Mouse (Mus musculus) kidney, postnatal 36 days (tissue): ENCODE results near the gene Cyfip1.

Experiments
- DNase-seq, 2 experiments: peaks; one replicate each; pipeline ENCODE4 v3.0.0; 2021 to 2022; ENCODE audit warnings: mixed read lengths in 2 of 2

Gene Cyfip1

DNA sequence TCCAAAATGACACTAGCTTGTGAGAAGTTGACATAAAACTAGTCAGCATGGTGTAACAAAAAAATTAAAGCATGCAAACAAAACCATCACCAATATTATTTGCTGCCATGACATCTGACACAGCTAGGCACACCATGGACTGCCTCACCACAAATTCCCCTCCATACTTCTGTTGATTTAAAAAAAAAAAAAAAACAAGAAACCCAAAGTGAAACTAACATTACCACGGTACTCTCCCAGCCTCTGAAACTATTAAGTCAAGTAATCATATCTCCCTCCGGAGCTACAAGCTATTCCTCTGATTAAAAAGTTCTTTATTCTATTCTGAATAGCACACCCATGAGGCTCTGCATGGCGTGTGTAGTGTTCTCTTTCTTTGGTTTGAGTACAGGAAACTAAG, 115.6 kb downstream of the Cyfip1 start:
- DNase-seq = no peak

- DNase-seq = no peak
Measured at GRCm38 (mm10) chr7:55957916-55958315, 116.4 kb downstream of the Cyfip1 start.

DNA sequence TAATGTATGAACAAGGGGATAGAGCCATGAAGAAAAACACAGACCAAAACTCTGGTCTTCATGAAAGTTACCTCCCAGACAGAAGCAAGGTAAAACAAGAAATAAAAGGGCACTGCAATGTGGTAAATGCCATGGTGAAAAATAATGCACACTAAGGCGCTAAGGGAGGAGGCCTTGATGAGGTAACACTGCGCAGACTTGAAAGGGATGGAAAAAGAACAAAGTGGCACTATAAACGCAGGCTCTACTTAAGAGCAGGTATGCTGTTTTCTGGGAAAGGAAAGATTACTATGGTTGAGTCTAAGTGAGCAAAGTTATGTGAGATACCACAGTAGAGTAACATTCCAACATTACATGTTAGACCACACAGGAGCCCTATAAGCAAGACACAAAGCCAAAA, 118.3 kb downstream of the Cyfip1 start:
- DNase-seq = no peak

DNA sequence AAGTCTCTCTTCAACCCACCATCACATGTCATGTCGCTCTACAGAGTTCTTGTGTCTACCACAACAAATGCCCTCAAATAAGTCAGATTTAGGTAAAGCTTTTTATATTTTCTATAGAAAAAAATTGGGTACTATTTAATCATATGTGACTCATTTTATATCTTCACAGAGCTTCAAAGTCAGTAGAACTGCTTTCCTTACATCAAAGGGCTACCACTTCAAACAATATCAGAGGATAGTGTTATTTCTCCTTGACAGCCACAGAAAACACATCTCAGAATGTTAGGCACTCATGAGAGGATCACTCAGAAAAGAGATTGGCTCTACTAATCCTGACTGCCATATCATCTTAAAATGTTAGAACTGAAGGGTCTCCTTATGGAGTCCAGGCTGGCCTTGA, 119.0 kb downstream of the Cyfip1 start:
- DNase-seq = no peak

- peak; percentile 94 to 98 for DNase-seq
Measured at GRCm38 (mm10) chr7:55962004-55962908, 120.7 kb downstream of the Cyfip1 start, which contains the start of gene Nipa2. Nipa2 (minus strand) TSS chr7:55962476.

DNA sequence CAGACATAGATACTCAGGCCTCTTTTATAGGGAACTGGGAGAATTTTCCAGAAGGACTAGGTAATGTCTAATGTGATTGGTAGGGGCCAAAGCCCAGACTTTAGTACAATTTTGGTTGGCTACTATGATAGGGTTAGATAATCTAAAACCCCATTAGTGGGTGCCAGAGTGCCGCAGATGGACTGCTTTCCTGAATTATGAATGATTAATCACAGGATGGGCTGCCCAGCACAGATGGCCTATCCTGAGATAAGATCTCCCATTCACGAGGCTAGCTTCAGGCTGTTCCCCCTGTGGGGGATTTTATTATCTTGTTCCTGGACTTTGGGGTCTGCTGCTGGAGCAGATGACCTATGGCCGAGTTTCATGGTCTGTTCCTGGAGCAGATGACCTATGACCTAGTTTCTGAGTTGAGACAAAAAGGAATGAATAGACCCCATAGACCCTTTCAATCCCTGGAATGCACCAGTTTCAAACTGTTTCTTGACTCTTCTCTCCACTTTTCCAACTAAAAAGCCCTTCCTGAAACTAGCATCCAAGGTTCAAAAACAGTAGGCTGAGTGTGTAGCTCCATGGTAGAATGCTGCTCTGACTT, 125.4 kb downstream of the Cyfip1 start:
- DNase-seq = peak in 1 of 2 experiments; percentile 7

DNA sequence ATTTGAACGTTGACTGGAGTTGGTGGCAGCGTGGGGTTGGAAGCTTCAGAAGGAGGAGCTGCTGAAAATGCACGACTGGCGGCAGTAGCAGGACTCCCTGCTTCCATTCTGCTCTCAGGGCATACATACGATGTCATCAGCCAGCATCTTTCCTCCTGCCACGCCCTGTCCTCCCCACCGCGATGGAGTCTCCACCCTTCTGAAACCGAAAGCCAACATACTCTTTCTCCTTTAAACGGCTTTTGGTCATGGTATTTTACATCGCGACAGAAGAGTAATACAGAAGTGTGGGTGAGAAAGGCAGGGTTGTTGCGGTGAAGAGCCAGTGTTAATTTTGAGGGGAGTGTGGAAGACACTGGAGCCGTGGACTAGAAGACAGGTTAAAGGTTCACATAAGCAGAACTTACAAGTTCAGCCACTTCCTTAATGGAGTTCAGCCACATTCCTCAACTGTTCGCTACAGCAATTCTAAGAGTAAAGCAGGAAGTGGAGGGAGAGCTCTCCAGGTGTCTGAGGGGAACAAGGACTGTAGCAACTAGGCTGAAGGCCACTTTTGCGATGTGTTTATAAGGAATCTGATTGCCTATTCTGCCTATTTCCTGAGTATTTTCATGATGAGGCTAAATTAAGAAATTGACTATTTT, 126.8 kb downstream of the Cyfip1 start:
- DNase-seq = peak in 1 of 2 experiments; percentile 32

DNA sequence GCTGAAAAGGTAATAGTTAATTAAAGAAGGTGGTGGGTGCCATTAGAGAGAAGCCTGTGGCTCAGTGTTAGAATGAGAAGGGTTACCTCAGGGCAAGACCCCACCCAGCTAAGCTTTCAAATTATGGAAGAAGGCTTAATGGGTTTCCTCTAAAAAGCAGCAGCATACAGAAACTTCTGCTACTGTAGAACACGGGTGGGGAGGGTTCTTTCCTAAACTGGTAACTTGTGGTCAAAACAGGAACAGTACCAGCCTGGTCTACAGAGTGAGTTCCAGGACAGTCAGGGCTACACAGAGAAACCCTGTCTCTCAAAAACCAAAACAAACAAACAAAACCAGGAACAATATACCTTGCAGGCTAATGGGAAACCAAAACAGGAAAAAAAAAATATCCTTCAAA, 127.9 kb downstream of the Cyfip1 start:
- no peak for DNase-seq

DNA sequence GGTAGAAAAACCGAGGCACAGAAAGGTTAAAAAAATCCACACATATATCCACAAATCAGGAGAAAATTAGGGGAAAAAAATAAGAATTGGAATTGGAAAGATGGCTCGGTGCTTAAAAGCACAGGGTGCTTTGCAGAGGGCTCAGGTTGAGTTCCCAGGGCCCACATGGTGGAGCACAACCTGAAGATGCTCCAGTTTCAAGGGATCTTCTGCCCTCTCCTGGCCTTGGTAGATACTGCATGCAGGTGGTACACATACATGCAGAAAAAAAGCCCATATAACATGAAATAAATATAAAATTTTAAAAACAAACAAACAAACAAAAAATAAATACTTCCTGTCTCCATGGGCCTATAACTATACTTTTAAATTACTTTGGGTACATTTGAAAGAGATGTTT, 132.9 kb downstream of the Cyfip1 start:
- peak in 1 of 2 experiments; percentile 13 for DNase-seq

GRCm38 (mm10) chr7:55981511-55981910, 140.0 kb downstream of the Cyfip1 start:
- no peak for DNase-seq
